8 mouse cellular contexts compared by ENCODE assay signal in the genomic region with DNA sequence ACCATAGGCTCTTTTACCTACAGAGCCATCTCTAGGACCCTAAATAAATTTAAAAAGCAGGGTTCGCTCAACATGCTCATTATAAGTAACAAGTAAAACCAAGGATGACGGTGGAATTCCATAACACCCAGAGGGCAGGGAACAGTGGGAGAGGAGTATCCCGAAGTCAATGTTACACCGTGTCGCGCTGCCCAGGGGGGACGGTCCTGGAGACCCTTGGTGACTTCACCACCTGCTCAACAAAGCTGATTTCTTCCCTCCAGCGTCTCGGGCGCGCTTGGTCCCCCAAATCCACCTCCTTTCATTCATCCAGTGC. TPM values are rescaled to one million over a fixed set of nuclear protein-coding genes. Genes with fewer than 3 reads are reported as not detected.
DNase-seq lines count a peak whose midpoint lies in the region; ATAC-seq and TF ChIP-seq lines count a peak whose summit lies in the region.

No protein-coding gene starts in this region.

- H3K36me3 ChIP-seq in kidney, adult 2 months (ENCODE audit: control insufficient read depth, insufficient read depth, low read length), result no peaks in the 10 kb centered on the region
- H3K36me3 ChIP-seq in embryonic facial prominence, embryonic 10.5 days (replicated peaks), result no peaks in the 10 kb centered on the region
- H3K36me3 ChIP-seq in hindbrain, embryonic 15.5 days, result no peaks in the 10 kb centered on the region
- H3K36me3 ChIP-seq in midbrain, embryonic 14.5 days (ENCODE audit: control insufficient read depth, insufficient read depth, low read length), result no peaks in the 10 kb centered on the region

- H3K27ac ChIP-seq in kidney, adult 2 months (ENCODE audit: insufficient read depth, low read depth, low read length), result no peak overlapping the region
- peak overlapping the region; percentile 92 for H3K27ac ChIP-seq in embryonic facial prominence, embryonic 10.5 days (replicated peaks)
- H3K27ac ChIP-seq in hindbrain, embryonic 15.5 days (replicated peaks), result peak overlapping the region; percentile 94
- peak overlapping the region; percentile 91 for H3K27ac ChIP-seq in midbrain, embryonic 14.5 days (replicated peaks; ENCODE audit: low read depth, low read length)

- no peak for TF ChIP-seq CTCF in kidney, adult 2 months (conservative IDR thresholded peaks at IDR 0.05; ENCODE audit: insufficient read depth, insufficient read length, low read depth, low read length)

- TF ChIP-seq POLR2A in kidney, adult 2 months (IDR thresholded peaks at IDR 0.05; ENCODE audit: low read depth, low read length), result no peak

- ATAC-seq in hindbrain, embryonic 15.5 days (ENCODE audit: low FRiP score, low read depth), result peak; percentile 47
- peak; percentile 67; the same call in 1 of the 2 replicates for ATAC-seq in midbrain, embryonic 14.5 days (ENCODE audit: low FRiP score, low TSS enrichment)

- H3K27me3 ChIP-seq in kidney, adult 2 months (replicated peaks; ENCODE audit: control insufficient read depth, insufficient read depth, low read length), result no peaks in the 10 kb centered on the region; the same call in 1 of the 2 replicates
- peaks cover 30% of the 10 kb centered on the region for H3K27me3 ChIP-seq in embryonic facial prominence, embryonic 10.5 days (replicated peaks; ENCODE audit: low read depth, poor library complexity, severe bottlenecking)
- H3K27me3 ChIP-seq in hindbrain, embryonic 15.5 days, result no peaks in the 10 kb centered on the region
- H3K27me3 ChIP-seq in midbrain, embryonic 14.5 days (ENCODE audit: control insufficient read depth, insufficient read depth, low read length), result no peaks in the 10 kb centered on the region

- peak overlapping the region; percentile 90 for H3K9ac ChIP-seq in hindbrain, embryonic 15.5 days
- peak overlapping the region; percentile 81 for H3K9ac ChIP-seq in midbrain, embryonic 14.5 days (replicated peaks; ENCODE audit: low read length)

- WGBS in kidney, adult 2 months, result 4% methylated on average over 11 of the region's 11 CpGs
- 7% methylated on average over 11 of the region's 11 CpGs for WGBS in embryonic facial prominence, embryonic 10.5 days
- 7% methylated on average over 11 of the region's 11 CpGs for WGBS in hindbrain, embryonic 15.5 days
- WGBS in midbrain, embryonic 14.5 days, result 9% methylated on average over 11 of the region's 11 CpGs

- peaks cover 5% of the 10 kb centered on the region for H3K4me1 ChIP-seq in kidney, adult 2 months (ENCODE audit: control insufficient read depth, insufficient read depth, low read length)
- H3K4me1 ChIP-seq in embryonic facial prominence, embryonic 10.5 days, result peaks cover 14% of the 10 kb centered on the region
- peaks cover 9% of the 10 kb centered on the region for H3K4me1 ChIP-seq in hindbrain, embryonic 15.5 days (replicated peaks)
- H3K4me1 ChIP-seq in midbrain, embryonic 14.5 days (ENCODE audit: control insufficient read depth, insufficient read depth, low read length), result no peaks in the 10 kb centered on the region

- H3K9me3 ChIP-seq in embryonic facial prominence, embryonic 10.5 days, result peaks cover 3% of the 10 kb centered on the region; the same call in 1 of the 2 replicates
- no peaks in the 10 kb centered on the region for H3K9me3 ChIP-seq in hindbrain, embryonic 15.5 days
- no peaks in the 10 kb centered on the region for H3K9me3 ChIP-seq in midbrain, embryonic 14.5 days (ENCODE audit: control insufficient read depth, low read length)

- H3K4me2 ChIP-seq in hindbrain, embryonic 15.5 days, result peak overlapping the region; percentile 84
- H3K4me2 ChIP-seq in midbrain, embryonic 14.5 days (ENCODE audit: low read length), result peak overlapping the region; percentile 68

- peak overlapping the region; percentile 68 for H3K4me3 ChIP-seq in kidney, adult 2 months (ENCODE audit: insufficient read depth, low read depth, low read length)
- H3K4me3 ChIP-seq in embryonic facial prominence, embryonic 10.5 days, result peak overlapping the region; percentile 75
- H3K4me3 ChIP-seq in hindbrain, embryonic 15.5 days, result peak overlapping the region; percentile 77
- H3K4me3 ChIP-seq in midbrain, embryonic 14.5 days (replicated peaks; ENCODE audit: low read depth, low read length), result peak overlapping the region; percentile 57

- no peak for DNase-seq in kidney, adult 2 months
- no peak for DNase-seq in kidney, postnatal 25 days
- no peak for DNase-seq in embryonic facial prominence, embryonic 10.5 days (ENCODE audit: low spot score)
- DNase-seq in midbrain, embryonic 14.5 days, result no peak
- no peak for DNase-seq in natural killer cell, adult 2 months (ENCODE audit: low spot score in 2 of 2)
- no peak for DNase-seq in cerebellum, adult 9-11 months
- DNase-seq in embryo, embryonic 10 days (ENCODE audit: low spot score), result no peak

RNA-seq across cellular contexts. Expression of gene Cox20, which starts 43.2 kb away (rescaled TPM):
- 28.0 and 54.6 TPM in 2 replicates for polyA plus RNA-seq in kidney, adult 2 months (2012; rRNA removed)
- 72.9 and 76.9 TPM in 2 replicates for polyA plus RNA-seq in embryonic facial prominence, embryonic 10.5 days (2016; fragmentation: Nextera tagmentation; extraction: Ambion mirVana)
- 110 and 131 TPM in 2 replicates for polyA plus RNA-seq in hindbrain, embryonic 15.5 days (2015; fragmentation: Nextera tagmentation; extraction: Ambion mirVana)
- 124 and 139 TPM in 2 replicates for polyA plus RNA-seq in midbrain, embryonic 14.5 days (2014; fragmentation: Nextera tagmentation; extraction: Ambion mirVana)
